ENCODE assay signal across 8 mouse cellular contexts in genomic region chr1:59684819-59685755, GRCm38 (mm10). TPM values are rescaled to one million over a fixed set of nuclear protein-coding genes. Genes with fewer than 3 reads are reported as not detected.
DNase-seq lines count a peak whose midpoint lies in the region; ATAC-seq and TF ChIP-seq lines count a peak whose summit lies in the region.

Nop58 (plus strand) TSS chr1:59684971.

- H3K9me3 ChIP-seq in kidney, embryonic 14.5 days (ENCODE audit: control insufficient read depth, low read length), result no peaks in the 10 kb centered on the region
- H3K9me3 ChIP-seq in limb, embryonic 15.5 days, result no peaks in the 10 kb centered on the region

- peak within 1 kb of the TSS; percentile 71 for H3K9ac ChIP-seq in kidney, embryonic 14.5 days (ENCODE audit: low read depth, low read length)
- peak within 1 kb of the TSS; percentile 74 for H3K9ac ChIP-seq in limb, embryonic 15.5 days

- H3K4me1 ChIP-seq in bone marrow macrophage, adult 2 months (ENCODE audit: control insufficient read depth, insufficient read depth, low read length), result peaks cover 2% of the 10 kb centered on the region; the same call in 1 of the 2 replicates
- peaks cover 2% of the 10 kb centered on the region; the same call in 1 of the 2 replicates for H3K4me1 ChIP-seq in embryonic fibroblast, embryonic 13.5 days (ENCODE audit: control insufficient read depth, insufficient read depth, low read length)
- 0 out of 2 replicates have a peak, but pooled peaks cover 10% of the 10 kb centered on the region for H3K4me1 ChIP-seq in kidney, embryonic 14.5 days (ENCODE audit: control insufficient read depth, insufficient read depth, low read length)
- H3K4me1 ChIP-seq in limb, embryonic 15.5 days, result peaks cover 17% of the 10 kb centered on the region

- H3K27ac ChIP-seq in bone marrow macrophage, adult 2 months (ENCODE audit: insufficient read depth, low read depth, low read length), result peak within 1 kb of the TSS; percentile 82
- peak within 1 kb of the TSS; percentile 56 for H3K27ac ChIP-seq in embryonic fibroblast, embryonic 13.5 days (ENCODE audit: insufficient read depth, low read length)
- peak within 1 kb of the TSS; percentile 67 for H3K27ac ChIP-seq in kidney, embryonic 14.5 days (ENCODE audit: low read depth, low read length)
- peak within 1 kb of the TSS; percentile 93 for H3K27ac ChIP-seq in limb, embryonic 15.5 days

- H3K4me2 ChIP-seq in kidney, embryonic 14.5 days (replicated peaks; ENCODE audit: low read depth, low read length), result peak within 1 kb of the TSS; percentile 91
- H3K4me2 ChIP-seq in limb, embryonic 15.5 days, result peak within 1 kb of the TSS; percentile 76

- peak within 1 kb of the TSS; percentile 97 for H3K4me3 ChIP-seq in bone marrow macrophage, adult 2 months (ENCODE audit: insufficient read depth, low read length)
- peak within 1 kb of the TSS; percentile 95 for H3K4me3 ChIP-seq in embryonic fibroblast, embryonic 13.5 days (ENCODE audit: insufficient read depth, low read length)
- peak within 1 kb of the TSS; percentile 87 for H3K4me3 ChIP-seq in kidney, embryonic 14.5 days (ENCODE audit: low read length)
- H3K4me3 ChIP-seq in limb, embryonic 15.5 days, result peak within 1 kb of the TSS; percentile 84

- peaks cover 4% of the 10 kb centered on the region; the same call in 1 of the 2 replicates for H3K36me3 ChIP-seq in kidney, embryonic 14.5 days (ENCODE audit: control insufficient read depth, insufficient read depth, low read length)
- peaks cover 5% of the 10 kb centered on the region; the same call in 1 of the 2 replicates for H3K36me3 ChIP-seq in limb, embryonic 15.5 days

- TF ChIP-seq CTCF in bone marrow macrophage, adult 2 months (IDR thresholded peaks at IDR 0.05; ENCODE audit: low read depth, low read length), result no peak
- no peak for TF ChIP-seq CTCF in embryonic fibroblast, embryonic 13.5 days (IDR thresholded peaks at IDR 0.05; ENCODE audit: borderline replicate concordance, insufficient read depth, low read length)

- peak; percentile 43; the same call in 1 of the 2 replicates for TF ChIP-seq POLR2A in bone marrow macrophage, adult 2 months (IDR thresholded peaks at IDR 0.05; ENCODE audit: borderline replicate concordance, low read depth, low read length)
- TF ChIP-seq POLR2A in embryonic fibroblast, embryonic 13.5 days (IDR thresholded peaks at IDR 0.05; ENCODE audit: low read depth, low read length), result peak; percentile 99

- WGBS in kidney, embryonic 14.5 days, result under 1% methylated on average over 49 of the region's 49 CpGs
- WGBS in limb, embryonic 15.5 days, result under 1% methylated on average over 49 of the region's 49 CpGs

- DNase-seq in A20 (ENCODE audit: low read depth, low spot score), result peak; percentile 97
- DNase-seq in heart, adult 9 months (ENCODE audit: low spot score in 2 of 2), result peak; percentile 90 to 93
- DNase-seq in monocyte, adult 2 months (ENCODE audit: low read depth in 1 of 2, low spot score in 2 of 2), result peak; percentile 73 to 79
- DNase-seq in spleen, postnatal 36 days (ENCODE audit: low spot score in 2 of 2), result peak; percentile 87 to 93

- H3K27me3 ChIP-seq in kidney, embryonic 14.5 days (ENCODE audit: control insufficient read depth, insufficient read depth, low read length), result no peaks in the 10 kb centered on the region
- H3K27me3 ChIP-seq in limb, embryonic 15.5 days, result no peaks in the 10 kb centered on the region

- peak; percentile 98 for ATAC-seq in kidney, embryonic 14.5 days (ENCODE audit: low FRiP score, low TSS enrichment)
- ATAC-seq in limb, embryonic 15.5 days (ENCODE audit: insufficient number of reproducible peaks, low FRiP score, low TSS enrichment, low read depth), result peak; percentile 97

RNA-seq across cellular contexts. Expression of gene Nop58, which starts in this region (rescaled TPM):
- polyA plus RNA-seq in bone marrow macrophage, adult 2 months (2012; ENCODE audit: insufficient read depth, insufficient read length, missing spikeins), result 25.5 and 39.8 TPM in 2 replicates
- polyA plus RNA-seq in embryonic fibroblast, embryonic 13.5 days (2011; ENCODE audit: insufficient read length, low read depth, missing spikeins), result 260 and 275 TPM in 2 replicates
- 298 and 318 TPM in 2 replicates for polyA plus RNA-seq in kidney, embryonic 14.5 days (2014; fragmentation: Nextera tagmentation; extraction: Ambion mirVana)
- polyA plus RNA-seq in limb, embryonic 15.5 days (2015; fragmentation: Nextera tagmentation; extraction: Ambion mirVana), result 216 and 225 TPM in 2 replicates

Comparison
In these comparisons a context has a peak if more than half of its experiments do, and no peak if none do; other contexts are left out.
1. Peak in every context shown above with its lines: DNase-seq, ATAC-seq, H3K4me3 ChIP-seq and H3K27ac ChIP-seq.